Mouse (Mus musculus) stomach, embryonic 15.5 days (tissue): ENCODE data around the gene Cela3a. TPM values are rescaled to one million over a fixed set of nuclear protein-coding genes. Genes with fewer than 3 reads are reported as not detected.

Source experiments
- polyA plus RNA-seq: library from polyadenylated mRNA; unstranded; fragments of >200 nt; fragmentation: Nextera tagmentation; extraction: Ambion mirVana; gene quantifications from 2 replicates; pipeline ENCODE4 v1.2.1, GENCODE M21; 2015

Cela3a gene
- polyA plus RNA-seq, 1 experiment from 2014 or later: 0.36 TPM

Other genes with a start within 250 kb of the Cela3a start
- gene Wnt4, start 132.3 kb downstream of the Cela3a start, polyA plus RNA-seq: 13.6 and 20.4 TPM in 2 replicates
- gene Cdc42, start 52.1 kb downstream of the Cela3a start, polyA plus RNA-seq: 670 and 699 TPM in 2 replicates
- 232 and 273 TPM in 2 replicates for gene Cela3b, start 20.7 kb upstream of the Cela3a start, polyA plus RNA-seq
- gene 1700013G24Rik, start 43.5 kb upstream of the Cela3a start, polyA plus RNA-seq: not detected in 2 replicates
- gene Hspg2, start 59.0 kb upstream of the Cela3a start, polyA plus RNA-seq: 28.5 and 28.9 TPM in 2 replicates
- gene Ldlrad2, start 164.8 kb upstream of the Cela3a start, polyA plus RNA-seq: not detected in 2 replicates
- 63.8 and 68.8 TPM in 2 replicates for gene Usp48, start 184.0 kb upstream of the Cela3a start, polyA plus RNA-seq